Mouse (Mus musculus) cerebral cortex, adult 2 months (tissue): ENCODE data around the gene Galnt16.

ENCODE experiments used
- WGBS: fragments of 180-500 bp; shearing (Covaris S2); methylation state at CpG from one replicate; pipeline ENCODE4 v1.1.7; 2018; 5-methylcytosine and 5-hydroxymethylcytosine counted together

The Galnt16 gene

GRCm38 (mm10) chr12:80517977-80518376 lies at the start of gene Galnt16:
Gene Galnt16 (plus strand): TSS chr12:80518277.
- 22% methylated on average over 14 of the region's 14 CpGs for WGBS

GRCm38 (mm10) chr12:80470206-80470605 lies 47.9 kb upstream of the Galnt16 start:
- WGBS = 61% methylated on average over 2 of the region's 2 CpGs

- WGBS = 54% methylated on average over 4 of the region's 4 CpGs
These were observed 46.2 kb upstream of the Galnt16 start for GRCm38 (mm10) chr12:80471926-80472325.

- WGBS = 72% methylated on average over 3 of the region's 3 CpGs
These were observed 44.3 kb upstream of the Galnt16 start for GRCm38 (mm10) chr12:80473731-80474130.

- WGBS = 77% methylated on average over 3 of the region's 3 CpGs
These were observed 38.1 kb upstream of the Galnt16 start for GRCm38 (mm10) chr12:80479986-80480385.

- WGBS = 52% methylated on average over 3 of the region's 3 CpGs
These were observed 34.7 kb upstream of the Galnt16 start for GRCm38 (mm10) chr12:80483397-80483796.

- 96% methylated on average over 5 of the region's 5 CpGs for WGBS
These were observed 24.8 kb upstream of the Galnt16 start for GRCm38 (mm10) chr12:80493311-80493710.

- 75% methylated on average over 1 of the region's 1 CpGs for WGBS
These were observed 22.4 kb upstream of the Galnt16 start for GRCm38 (mm10) chr12:80495691-80496090.

GRCm38 (mm10) chr12:80498356-80498755 lies 19.7 kb upstream of the Galnt16 start:
- WGBS = 49% methylated on average over 4 of the region's 4 CpGs

- 76% methylated on average over 1 of the region's 1 CpGs for whole genome bisulfite sequencing
These were observed 17.6 kb upstream of the Galnt16 start for GRCm38 (mm10) chr12:80500506-80500905.

GRCm38 (mm10) chr12:80504718-80505117 lies 13.4 kb upstream of the Galnt16 start:
- WGBS = 78% methylated on average over 5 of the region's 5 CpGs

- WGBS = 69% methylated on average over 14 of the region's 14 CpGs
These were observed 10.9 kb upstream of the Galnt16 start for GRCm38 (mm10) chr12:80507041-80507745.

- 1% methylated on average over 25 of the region's 25 CpGs for WGBS
These were observed 298 bp downstream of the Galnt16 start for GRCm38 (mm10) chr12:80518393-80518756.

- under 1% methylated on average over 90 of the region's 90 CpGs for whole genome bisulfite sequencing
These were observed 912 bp downstream of the Galnt16 start for GRCm38 (mm10) chr12:80518757-80519620.

GRCm38 (mm10) chr12:80519621-80520332 lies 1.7 kb downstream of the Galnt16 start:
- WGBS = under 1% methylated on average over 43 of the region's 43 CpGs

GRCm38 (mm10) chr12:80522006-80522405 lies 3.9 kb downstream of the Galnt16 start:
- WGBS = 47% methylated on average over 3 of the region's 3 CpGs

- WGBS = 56% methylated on average over 12 of the region's 12 CpGs
These were observed 6.3 kb downstream of the Galnt16 start for GRCm38 (mm10) chr12:80524276-80524921.

- WGBS = 44% methylated on average over 7 of the region's 7 CpGs
These were observed 7.4 kb downstream of the Galnt16 start for GRCm38 (mm10) chr12:80525513-80525912.

GRCm38 (mm10) chr12:80526511-80526910 lies 8.4 kb downstream of the Galnt16 start:
- WGBS = 66% methylated on average over 2 of the region's 2 CpGs

- WGBS = 35% methylated on average over 5 of the region's 5 CpGs
These were observed 9.8 kb downstream of the Galnt16 start for GRCm38 (mm10) chr12:80527727-80528389.

GRCm38 (mm10) chr12:80530052-80530451 lies 12.0 kb downstream of the Galnt16 start:
- 44% methylated on average over 2 of the region's 2 CpGs for WGBS
